Mouse (Mus musculus) lung, postnatal 0 days (tissue): ENCODE results near the gene Atad2b.

Experiments
- CTCF ChIP-seq: IDR thresholded peaks from 2 replicates; pipeline ENCODE4 v1.5.1; 2016; ENCODE audit warnings: antibody characterized with exemption, mild to moderate bottlenecking
- EP300 ChIP-seq: IDR thresholded peaks from 2 replicates; pipeline ENCODE4 v1.6.1; 2016; ENCODE audit warnings: antibody characterized with exemption, mild to moderate bottlenecking, control low read depth

GRCm38 (mm10) chr12:4914441-4914840 lies 2.7 kb upstream of the Atad2b start:
- TF ChIP-seq CTCF (no peak), EP300 (no peak)
